Mouse (Mus musculus) cerebellum, postnatal 4 days (tissue): ENCODE measurements around the gene Cenpn.
A peak's percentile ranks its signal among the peaks of the same experiment; 100 is the strongest.

ENCODE experiments used
- DNase-seq, 2 experiments: peaks; one replicate each; pipeline ENCODE4 v3.0.0; 2022; ENCODE audit warnings: low spot score in 2 of 2, mixed read lengths in 1 of 2

Gene Cenpn

DNA sequence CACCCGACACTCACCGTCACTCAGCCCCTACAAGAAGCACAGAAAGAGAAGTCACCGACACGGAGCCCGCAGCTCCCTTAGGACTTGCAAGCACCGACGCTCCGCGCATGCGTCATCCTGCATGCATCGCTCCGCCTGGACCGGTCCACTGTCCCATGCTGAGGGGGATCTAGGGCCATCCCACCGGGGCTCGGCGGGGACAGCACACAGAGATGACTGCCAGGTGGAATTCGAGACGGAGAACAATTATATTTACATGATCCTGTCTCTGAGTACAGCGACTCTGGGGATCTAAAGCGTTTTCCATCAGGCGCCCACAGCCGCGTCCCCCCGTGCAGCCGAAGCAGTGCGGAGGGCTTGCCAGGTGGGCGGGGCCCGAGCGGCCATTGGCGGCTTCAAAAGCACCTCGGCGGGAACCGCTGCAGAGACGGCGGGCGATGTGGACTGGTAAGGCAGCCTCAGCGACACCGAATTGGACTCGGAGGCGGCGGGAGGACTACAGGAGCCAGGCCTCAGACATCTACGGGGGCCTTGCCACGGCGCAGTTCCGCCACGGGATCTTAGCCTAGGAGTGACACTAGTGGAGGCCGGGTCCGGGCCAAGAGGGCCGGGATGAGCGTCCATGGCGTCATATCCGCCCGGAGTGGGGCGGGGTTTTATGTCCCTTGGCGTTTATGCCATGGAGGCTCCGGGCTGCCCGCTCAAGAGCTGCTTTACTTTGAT lies at the start of gene Cenpn, which contains the start of gene Cmc2:
Gene Cenpn, plus strand, starts transcription at position 394 of the 723 bp plus-strand sequence.
Gene Cmc2, minus strand, starts transcription at position 119 of the 723 bp plus-strand sequence.
- peak; percentile 80 to 91 for DNase-seq

DNA sequence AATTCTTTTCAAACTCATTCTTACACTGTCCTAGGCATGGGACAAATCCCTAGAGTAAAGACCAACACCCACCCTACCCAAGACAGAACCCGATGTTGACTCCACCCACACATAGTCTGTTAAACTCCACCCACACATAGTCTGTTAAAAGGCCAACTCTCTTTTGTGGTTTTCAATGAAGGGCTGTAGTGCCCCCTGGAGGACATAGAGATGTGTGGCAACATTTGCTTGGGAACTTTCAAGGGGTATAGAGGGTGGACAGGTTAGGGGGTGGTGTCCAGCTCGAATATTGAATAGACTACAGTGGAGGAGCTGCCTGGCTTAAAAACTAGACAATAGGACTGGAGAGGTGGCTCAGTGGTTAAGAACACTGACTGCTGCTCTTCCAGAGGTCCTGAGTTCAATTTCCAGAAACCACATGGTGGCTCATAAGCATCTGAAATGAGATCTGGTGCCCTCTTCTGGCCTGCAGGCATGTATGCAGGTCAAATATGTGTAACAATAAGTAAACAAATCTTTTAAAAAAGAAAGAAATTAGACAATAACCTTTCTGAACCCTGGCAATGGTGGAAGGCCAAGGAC lies 48.7 kb upstream of the Cenpn start:
- no peak for DNase-seq

DNA sequence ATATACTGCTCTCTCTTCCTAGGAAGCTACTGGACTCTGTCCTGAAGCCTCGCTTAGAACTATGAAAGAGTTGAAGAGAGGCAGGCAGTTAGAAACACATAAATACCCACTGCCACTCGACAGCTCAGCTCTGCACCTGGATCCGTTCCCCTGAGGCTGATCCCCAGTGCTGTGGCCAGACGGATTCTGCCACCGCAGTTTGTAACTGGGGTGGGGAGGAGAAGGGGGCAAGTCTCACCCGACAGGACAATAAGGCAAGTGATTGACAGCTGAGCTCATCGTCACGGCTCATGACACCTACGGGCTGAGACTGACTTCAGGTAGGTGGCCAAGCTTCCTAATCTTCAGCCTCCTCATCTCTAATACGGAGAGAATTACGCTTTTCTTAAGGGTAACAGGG lies 47.9 kb upstream of the Cenpn start:
- no peak for DNase-seq

DNA sequence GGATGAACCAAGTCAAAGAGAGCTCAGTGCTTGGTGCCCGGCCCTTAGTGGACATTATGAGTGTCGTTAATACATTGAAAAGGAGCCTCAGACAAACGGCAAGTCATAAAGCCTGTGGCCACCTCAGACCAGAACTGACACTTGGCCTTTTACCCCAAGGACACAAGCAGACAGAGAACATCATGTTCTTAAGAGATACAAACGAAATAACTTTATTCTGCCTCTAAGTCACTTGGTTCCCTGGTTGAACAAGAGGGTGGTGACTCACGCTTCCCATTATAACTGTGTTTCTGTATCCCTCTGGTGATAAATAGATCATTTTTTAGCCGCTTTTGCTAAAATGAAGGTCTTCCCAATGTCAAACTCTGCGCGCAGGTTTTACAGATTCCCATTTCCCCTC lies 47.5 kb upstream of the Cenpn start:
- DNase-seq: no peak

DNA sequence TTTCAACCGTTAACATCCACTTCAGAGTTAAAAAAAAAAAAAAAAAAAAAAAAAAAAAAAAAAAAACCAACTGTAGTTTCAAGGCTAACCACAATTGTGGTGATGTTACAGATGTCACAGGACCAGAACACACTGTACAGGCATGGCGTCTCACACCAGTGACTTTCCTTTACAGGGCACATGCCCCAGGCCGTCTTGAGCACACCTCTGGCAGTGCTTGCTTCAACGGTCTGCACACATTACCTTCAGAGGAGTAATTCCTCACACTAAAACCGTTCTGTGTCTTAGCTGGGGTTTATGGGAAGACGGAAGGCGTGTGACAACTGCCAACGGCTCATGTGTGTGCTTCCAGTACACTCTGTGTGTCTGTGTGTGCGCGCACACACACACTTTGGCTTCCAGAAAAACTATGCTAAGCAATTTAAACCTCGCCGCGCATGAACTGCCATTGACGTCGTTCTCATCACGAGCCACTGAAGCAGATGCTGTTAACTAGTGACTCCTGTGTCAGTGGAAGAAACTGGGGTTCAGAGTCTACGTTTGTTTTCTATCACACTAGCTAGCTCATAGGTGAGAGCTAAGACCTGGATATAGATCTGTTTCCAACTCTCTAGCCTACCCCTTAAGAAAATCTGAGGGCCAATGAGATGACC lies 45.6 kb upstream of the Cenpn start:
- DNase-seq: no peak

DNA sequence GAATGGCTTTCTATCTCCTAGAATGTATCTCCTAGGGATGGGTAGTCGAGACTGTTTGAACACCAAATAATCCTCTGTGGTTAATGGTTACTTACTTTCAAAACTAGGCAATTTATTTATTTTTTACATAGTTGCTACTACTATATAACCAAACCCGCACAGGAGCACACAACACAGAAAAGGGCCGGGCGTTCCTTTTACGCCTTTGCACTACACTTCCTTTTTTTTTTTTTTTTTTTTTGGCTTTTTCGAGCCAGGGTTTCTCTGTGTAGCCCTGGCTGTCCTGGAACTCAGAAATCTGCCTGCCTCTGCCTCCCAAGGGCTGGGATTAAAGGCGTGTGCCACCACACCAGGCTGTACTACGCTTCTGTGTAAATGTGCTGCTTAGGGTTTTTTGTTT lies 40.1 kb upstream of the Cenpn start:
- no peak for DNase-seq

DNA sequence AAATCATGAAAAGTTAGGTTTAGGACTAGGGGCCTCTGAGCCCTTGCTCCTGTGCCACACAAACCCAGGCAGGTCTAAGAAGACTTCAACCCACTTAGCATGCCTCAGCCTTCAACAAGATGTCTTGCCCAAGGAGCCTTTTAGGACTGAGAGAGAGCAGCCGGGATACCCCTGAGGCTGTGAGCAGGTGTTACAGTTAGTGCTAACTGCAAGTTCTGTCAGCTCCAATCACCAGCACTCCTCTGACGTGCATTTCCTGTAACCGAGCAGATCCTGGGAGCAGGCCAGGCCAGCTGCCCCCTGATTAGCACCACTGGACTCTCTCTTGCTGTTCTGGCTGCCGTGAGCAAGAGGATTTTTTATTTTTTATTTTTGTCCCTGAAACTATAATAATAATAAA lies 33.7 kb upstream of the Cenpn start:
- DNase-seq: no peak

DNA sequence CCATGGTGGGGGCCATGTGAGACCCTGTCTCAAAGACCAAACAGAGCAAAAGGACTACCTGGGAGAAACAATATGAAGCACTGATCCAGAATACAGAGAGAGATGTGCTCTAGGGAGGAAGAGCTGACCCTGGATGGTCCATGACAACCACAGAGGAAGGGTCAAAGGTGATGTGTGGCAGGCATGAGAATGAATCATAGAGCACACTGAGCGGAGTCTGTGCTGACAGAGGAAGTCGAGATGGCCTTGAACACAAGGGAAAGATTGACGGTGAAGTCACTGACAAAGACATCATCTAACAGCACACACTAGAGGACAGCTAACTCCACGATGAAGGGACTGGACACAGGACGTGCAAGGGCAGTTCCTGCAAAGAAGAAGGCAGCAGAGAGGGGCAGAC lies 30.1 kb upstream of the Cenpn start:
- no peak for DNase-seq

DNA sequence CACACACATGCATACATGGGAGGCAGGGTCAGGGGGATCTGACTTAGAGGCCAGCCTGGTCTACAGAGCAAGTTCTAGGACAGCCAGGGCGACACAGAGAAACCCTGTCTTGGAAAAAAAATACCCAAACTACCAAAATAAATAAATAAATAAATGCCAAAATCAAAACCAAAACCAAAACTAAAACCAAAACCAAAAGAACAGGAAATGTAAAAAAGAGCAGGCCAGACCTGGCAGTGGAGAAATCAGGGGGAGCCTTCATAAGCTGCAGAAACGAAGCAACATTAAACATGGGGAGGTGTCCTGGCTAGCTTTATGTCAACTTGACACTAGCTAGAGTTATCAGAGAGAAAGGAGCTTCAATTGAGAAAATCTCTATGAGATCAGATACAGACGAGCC lies 29.4 kb upstream of the Cenpn start:
- no peak for DNase-seq

DNA sequence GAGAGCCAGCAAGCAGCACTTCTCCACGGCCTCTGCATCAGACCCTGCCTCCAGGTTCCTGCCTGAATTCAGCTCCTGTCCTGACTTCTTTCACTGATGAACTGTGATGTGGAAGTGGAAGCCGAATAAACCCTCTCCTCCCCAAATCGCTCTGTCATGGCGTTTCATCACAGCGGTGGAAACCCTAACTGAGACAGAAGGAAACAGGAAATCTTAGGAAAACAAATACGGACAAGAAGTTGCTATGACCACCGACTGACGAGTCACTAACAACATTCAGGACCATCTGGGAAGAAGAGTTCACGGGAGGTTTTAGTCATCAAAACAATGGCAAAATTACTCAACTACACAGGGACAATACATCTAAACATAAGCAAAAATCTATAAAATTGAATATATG lies 28.9 kb upstream of the Cenpn start:
- no peak for DNase-seq

DNA sequence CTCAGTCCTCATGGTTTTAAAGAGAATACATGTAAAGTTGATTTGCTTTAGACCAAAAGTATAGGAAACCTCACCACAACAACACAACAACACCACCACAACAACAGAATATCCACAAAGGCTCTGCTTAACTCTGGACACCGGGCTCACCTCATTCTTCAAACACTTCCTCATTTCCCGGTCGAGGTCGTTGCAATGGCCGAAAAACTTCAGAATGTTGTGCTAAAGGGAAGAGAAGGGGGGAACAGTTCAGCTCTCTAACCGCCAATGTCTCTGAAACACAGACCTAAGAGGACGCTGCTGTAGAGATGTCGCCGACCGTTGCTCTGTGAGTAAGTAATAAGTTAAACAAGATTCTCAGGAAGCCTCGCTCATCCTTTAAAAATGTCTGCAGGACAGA lies 27.6 kb upstream of the Cenpn start:
- DNase-seq: no peak

DNA sequence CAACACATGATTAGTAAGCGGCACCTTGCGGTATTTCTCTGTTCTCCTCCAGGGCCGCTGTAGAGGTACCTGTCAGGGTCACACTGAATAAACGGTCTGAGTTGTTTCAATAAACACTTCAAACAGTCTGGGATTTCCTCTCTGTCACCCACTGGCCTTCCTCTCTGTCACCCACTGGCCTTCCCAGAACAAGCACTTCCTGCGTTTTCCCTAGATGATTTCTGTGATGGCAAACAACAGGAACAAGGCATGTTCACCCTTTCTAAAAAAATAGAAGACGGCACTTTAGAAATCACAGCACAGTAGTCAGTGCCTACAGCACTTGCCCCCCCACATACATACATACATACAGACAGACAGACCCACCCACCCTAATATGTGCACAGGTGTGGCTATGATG lies 26.0 kb upstream of the Cenpn start:
- DNase-seq: no peak

DNA sequence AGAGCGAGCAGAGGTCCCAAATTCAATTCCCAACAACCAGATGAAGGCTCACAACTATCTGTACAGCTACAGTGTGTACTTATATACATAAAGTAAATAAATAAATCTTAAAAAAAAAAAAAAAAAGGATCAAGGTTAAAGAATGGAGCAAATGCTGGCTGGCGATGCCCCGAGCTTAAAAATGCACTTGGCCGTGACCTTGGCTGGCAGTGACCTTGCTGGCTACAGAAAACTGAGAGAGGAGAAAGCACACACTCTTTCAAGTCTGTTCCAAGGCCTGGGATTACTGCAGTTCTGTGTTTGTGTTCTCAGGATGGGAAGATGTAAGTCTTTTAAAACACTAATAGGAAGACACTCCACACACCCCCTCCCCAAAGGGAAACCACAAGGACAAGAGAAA lies 16.8 kb upstream of the Cenpn start:
- no peak for DNase-seq

DNA sequence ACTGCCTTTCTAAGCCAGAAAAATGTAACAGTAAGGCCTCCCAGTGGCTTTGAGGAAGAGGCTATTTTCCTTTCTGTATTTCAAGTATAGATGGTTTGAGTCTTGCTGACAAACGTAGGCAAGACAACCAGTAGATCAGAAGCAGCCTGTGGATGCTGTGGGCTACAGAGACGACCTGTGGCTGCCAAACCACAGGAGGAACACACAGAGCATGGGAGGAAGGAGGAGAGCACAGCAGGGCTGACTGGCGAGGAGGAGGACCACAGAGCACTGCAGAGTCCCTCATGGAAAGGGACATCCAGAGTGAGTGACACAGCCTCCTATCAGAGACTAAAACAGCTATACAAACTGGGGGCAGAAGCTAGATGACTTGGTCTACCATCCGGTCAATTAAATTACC lies 16.3 kb upstream of the Cenpn start:
- no peak for DNase-seq

DNA sequence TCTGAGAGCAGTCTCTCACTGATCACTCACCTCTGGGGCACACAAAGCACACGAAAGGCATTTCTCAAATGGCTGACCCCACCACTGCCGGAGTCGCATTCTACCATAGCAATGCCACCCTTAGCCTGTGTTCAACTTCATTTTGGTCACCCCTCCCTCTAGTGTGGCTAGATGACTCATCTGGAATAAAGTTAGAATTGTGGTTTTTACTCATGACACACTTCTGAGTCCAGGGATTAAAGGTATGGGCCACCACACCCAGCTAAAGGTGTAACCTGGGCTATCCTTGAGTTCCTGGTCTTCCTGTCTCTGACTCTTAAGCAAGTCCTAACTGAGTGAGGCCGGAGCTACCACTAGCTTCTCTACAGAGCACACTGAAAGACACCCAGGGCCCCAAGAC lies 15.7 kb upstream of the Cenpn start:
- no peak for DNase-seq

DNA sequence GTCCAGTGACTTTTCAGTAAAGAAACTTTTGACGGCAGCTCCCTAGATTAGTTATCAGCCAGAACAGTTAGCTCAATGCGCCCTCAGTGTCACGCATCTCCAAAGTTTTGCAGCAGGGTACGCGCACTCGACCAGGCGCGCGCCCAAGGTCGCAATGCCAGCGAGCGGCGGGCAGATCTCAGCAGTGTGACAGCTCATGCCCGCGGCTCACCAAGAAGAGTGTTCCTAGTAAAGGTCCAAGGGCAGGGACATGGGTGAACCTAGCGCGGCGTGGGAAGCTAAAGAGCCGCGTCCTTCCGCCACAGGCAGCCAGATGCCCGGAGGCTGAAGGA lies 559 bp upstream of the Cenpn start:
- peak in 1 of 2 experiments; percentile 28 for DNase-seq

DNA sequence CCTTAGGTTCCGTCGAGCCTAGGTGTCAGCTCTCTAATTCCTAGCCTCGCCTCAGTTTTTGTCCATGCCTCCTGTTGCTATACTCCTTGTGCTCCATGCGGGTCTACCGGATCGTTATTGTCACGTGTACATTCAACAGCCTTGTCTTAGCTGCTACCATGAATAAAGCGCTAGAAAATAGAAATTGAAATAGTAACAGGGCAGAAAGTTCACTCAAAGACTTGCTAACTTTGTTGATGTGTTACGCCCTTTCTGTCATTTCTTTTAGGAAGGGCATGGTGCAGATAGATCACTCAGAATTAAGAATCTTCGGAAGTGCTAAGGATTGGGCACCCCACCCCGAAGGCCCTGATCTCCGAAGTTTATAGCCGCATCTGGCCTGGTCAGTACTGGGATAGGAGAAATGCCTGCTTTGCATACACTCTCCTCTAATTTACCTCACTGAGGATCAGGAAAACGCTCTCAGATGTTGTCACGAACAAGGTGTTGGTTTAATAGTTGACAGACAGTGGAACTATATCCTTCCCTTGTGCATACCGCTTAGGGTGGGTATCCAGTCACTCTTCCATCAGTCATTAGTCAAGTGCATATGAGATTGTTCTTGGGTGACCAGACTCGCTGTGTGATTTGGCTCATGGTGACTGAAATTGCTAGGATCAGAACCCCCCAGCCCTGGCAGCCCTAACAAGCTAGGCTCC lies 679 bp downstream of the Cenpn start:
- no peak for DNase-seq

DNA sequence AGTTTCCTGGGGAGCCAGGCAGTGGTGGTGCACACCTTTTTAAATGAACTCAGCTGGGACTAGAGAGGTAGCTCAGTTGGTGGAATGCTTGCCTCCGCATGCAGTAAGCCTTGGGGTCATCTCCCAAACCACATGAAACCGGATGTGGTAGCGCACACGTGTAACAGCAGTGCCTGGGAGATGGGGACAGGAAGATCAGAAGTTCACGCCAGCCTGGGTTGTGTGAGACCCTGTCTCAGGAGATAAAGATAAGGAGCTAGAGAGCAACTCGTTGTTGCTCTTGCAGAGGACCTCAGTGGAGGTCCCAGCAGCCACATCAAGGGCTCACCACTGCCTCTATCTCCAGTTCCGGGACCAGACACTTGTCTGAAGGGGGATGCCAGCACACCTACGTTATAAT lies 2.0 kb downstream of the Cenpn start:
- DNase-seq: no peak

DNA sequence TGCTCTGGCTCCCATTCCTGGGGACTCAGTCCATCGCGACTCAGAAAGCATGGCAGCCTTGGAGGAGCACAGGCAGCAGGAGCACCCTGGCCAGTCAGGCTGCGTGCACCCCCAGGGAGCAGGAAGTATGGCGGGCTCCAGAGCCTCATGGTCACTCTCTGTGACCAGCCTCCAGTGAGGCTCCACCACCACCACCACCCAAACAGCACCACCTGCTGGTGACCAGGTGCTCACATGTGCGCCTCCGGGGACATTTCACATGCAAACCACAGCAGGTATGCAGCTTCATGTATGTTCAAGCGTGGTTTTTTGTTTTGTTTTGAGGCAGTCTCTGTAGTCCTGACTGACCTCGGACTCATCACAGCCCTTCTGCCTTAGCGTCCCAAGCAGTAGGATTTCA lies 6.3 kb downstream of the Cenpn start:
- DNase-seq: no peak

DNA sequence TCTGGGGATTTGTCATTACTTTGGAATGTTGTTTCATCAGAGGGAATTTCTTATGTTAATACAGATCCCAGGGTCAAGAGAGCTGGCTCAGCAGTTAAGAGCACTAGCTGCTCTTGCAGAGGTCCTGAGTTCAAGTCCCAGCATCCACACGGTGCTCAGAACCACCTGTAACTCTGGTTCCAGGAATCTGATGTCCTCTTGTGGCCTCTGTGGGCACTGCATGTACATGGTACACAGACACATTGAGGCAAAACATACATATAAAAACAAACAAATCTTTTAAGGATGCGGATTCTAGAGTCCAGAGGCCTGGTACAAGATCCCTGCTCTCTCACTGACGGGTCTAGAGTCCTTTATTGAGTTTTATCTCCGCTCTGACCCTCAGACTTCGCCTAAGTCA lies 7.1 kb downstream of the Cenpn start:
- DNase-seq: no peak

DNA sequence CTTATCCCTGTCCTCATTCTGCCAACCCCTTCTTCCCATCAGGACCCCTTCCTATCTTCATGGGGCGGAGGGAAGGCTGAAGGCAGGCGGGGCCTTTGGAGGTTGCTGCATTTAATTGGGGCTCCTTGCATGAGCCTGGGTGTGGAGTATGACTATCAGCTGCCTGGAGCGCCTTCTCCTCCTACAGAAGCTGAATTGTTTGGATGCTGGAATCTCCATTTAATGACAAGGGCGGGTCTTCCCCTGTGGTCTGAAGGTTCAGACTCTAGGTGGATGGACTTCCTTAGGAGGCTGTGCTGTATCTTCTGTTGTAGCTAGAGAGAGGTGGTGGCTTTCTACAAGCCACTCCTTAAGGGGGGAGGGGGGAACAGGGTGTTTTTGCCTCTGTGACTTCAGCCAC lies 13.4 kb downstream of the Cenpn start:
- no peak for DNase-seq

DNA sequence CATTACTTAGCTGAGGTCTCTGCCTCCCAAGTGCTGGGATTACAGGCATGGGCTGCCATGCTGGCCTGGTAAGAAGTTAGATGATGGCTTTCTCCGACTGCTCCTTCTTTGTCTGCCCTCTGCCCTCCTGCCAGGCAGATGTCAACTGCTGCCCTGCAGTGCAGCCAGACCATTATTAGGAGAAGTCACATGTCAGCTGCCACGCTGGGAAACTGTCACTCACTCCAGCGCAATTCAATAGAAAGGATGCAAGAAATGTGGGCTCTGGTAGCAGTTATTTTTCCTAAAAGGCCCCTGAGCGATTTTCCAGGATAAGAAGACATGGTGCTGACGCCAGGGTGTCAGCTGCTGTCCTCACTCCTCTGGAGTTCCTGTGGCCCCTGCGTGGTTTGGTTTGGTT lies 14.0 kb downstream of the Cenpn start:
- DNase-seq: no peak
